Mouse (Mus musculus): Measurements from ENCODE around the gene Lhfpl2.
A peak's percentile ranks its signal among the peaks of the same experiment; 100 is the strongest.

Lhfpl2 gene

GRCm38 (mm10) chr13:94098369-94099084 lies 40.9 kb downstream of the Lhfpl2 start:
- DNase-seq: peak in 1 of 2 experiments; percentile 36

- no peak for DNase-seq
Measured at GRCm38 (mm10) chr13:94099087-94099486, 41.5 kb downstream of the Lhfpl2 start.

DNA sequence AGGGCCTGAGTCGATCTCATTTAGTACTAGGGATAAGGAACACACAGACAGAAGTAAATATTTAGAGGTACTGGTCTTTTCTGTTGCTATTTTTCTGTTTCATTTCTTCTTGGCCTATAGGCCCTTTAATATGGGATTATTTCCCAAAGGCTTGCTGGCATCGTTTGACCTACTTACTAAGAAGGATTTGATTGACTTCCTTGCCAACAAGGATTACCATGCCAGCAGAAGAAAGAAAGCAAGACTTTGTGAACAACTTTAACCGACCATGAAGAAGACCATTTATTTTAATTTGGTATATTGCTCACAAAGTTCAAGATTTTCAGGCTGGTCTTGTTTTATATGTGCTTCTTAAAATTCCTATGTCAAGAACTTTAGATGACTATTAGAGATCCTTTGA lies 42.8 kb downstream of the Lhfpl2 start:
- no peak for DNase-seq

DNA sequence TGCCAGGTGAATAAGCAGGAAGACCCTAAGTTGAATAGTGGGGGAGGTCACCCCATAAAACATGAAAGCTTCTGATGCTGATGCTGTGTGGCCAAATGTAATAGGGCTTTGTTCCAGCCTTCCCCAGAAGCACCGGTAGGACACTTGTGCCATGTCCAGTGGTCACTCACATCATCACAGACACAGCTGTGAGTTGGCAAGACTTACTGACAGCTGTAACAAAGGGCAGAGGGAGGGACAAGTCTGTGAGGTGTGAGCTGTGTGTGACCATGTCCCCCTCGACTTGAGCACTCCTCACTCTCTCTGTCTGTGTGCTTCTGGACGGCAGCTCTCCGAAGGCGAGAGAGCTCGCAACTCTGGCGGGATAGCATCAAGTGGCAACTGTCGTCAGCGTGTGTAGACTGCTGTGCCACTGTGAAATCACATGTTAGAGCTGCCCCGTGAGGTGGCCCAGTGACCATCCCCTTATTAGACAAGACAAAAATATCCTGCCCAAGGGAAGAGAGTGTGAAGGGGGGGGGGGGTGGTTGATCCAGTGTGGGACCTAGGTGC lies 43.5 kb downstream of the Lhfpl2 start:
- DNase-seq: no peak

- no peak for DNase-seq
Measured at GRCm38 (mm10) chr13:94104866-94105475, 47.4 kb downstream of the Lhfpl2 start.

GRCm38 (mm10) chr13:94106431-94106830 lies 48.8 kb downstream of the Lhfpl2 start:
- no peak for DNase-seq

GRCm38 (mm10) chr13:94106983-94107382 lies 49.4 kb downstream of the Lhfpl2 start:
- no peak for DNase-seq

DNA sequence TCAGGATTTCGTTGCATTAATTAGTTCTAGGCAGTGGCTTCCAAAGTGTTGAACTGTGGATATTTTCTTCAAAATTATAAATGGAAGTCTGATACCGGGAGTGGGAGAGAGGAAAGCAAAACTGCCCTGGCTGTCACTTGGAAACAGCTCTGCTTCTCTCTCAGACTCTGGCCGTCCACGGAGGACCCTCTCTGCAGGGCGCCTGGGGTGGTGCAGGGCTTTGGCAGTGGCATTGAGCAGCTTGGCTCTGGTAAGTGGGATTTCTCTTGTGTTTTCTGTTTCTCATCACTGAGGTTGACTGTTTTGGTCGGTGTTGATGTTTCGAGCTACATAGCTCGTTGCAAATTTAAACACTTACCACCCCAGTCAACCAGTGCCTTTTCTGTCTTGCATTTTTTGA lies 53.0 kb downstream of the Lhfpl2 start:
- no peak for DNase-seq

DNA sequence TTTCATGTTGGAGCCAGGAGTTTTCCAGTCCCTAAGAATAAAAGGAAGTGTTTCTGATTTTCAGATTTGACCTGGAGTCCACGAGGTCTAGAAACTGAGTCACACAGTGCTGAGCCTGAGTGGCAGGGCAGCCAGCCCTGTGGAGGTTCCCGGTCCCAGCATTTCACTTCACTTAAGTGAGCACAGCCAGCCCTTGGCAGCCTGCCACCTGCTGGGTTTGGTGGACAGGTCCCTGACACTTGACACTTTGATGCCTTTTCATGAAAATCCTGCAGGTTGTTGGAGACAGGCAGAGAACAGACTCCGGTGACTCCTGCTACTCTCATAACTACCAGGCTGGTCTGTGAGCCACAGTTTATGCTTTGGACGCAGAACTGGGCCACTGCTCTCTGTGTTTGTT lies 57.9 kb downstream of the Lhfpl2 start:
- DNase-seq: peak; percentile 90 to 91

- peak in 1 of 2 experiments; percentile 50 for DNase-seq
Measured at GRCm38 (mm10) chr13:94116705-94117410, 59.3 kb downstream of the Lhfpl2 start.

GRCm38 (mm10) chr13:94117522-94117921 lies 59.9 kb downstream of the Lhfpl2 start:
- DNase-seq: peak in 1 of 2 experiments; percentile 49

DNA sequence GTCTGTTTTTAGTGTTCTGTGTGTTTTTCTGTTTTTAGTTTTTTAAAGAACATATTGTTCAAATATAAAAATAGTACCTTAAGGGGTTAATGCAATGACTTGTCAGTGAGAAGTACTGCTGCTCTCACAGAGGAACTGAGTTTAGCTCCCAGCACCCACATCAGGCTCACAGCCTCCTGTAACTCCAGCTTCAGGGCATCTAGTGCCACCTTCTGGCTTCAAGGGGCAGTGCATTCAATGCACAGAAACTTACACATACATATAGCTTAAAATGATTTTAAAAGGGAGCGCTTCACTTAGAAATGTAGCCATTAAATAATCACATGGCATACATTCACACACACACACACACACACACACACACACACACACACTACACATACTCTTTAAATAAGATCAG lies 60.5 kb downstream of the Lhfpl2 start:
- no peak for DNase-seq

GRCm38 (mm10) chr13:94119309-94119708 lies 61.7 kb downstream of the Lhfpl2 start:
- no peak for DNase-seq

GRCm38 (mm10) chr13:94122703-94123592 lies 65.4 kb downstream of the Lhfpl2 start:
- no peak for DNase-seq

- DNase-seq: peak in 1 of 2 experiments; percentile 27
Measured at GRCm38 (mm10) chr13:94130394-94130793, 72.8 kb downstream of the Lhfpl2 start.

DNA sequence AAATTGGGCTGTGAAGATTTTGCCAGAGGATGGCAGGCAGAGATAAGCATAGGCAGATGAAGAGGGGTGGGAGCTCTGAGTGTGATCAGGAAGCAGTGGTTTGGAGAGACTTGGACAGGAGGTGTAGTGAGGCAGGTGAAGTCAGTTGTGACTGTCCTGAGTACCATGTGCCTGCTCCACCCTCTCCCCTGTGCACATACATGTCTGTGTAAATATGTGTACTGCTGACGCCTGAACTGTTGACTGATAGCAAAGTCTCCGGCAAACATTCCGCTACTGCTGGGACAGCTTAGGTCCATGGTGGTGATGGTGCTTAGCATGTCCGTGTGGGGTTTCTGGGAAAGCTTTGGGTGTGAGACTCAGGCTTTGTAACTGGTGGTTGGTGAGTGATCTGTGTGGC lies 73.5 kb downstream of the Lhfpl2 start:
- peak in 1 of 2 experiments; percentile 19 for DNase-seq

GRCm38 (mm10) chr13:94132187-94132995 lies 74.8 kb downstream of the Lhfpl2 start:
- peak in 1 of 2 experiments; percentile 61 for DNase-seq

DNA sequence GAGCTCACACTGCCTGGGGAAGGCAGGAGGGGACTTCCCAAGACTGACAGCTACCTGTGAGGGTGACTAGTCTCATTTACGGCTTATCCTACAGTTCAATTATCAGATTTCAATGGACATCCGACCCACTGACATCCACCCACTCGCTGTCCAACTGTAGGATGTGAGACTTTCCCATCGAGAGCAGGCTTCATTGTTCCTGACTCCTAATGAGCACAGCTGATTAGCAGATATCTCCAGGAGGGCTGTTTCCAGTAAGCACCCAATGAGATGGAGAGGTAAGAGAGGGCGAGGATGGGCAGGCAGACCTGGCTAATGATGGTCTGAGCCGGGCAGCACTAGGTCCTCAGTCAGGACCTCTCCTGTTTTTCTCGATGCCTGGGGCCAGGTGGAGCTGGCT lies 77.0 kb downstream of the Lhfpl2 start:
- no peak for DNase-seq

- no peak for DNase-seq
Measured at GRCm38 (mm10) chr13:94135180-94135579, 77.6 kb downstream of the Lhfpl2 start.

GRCm38 (mm10) chr13:94139713-94140445 lies 82.3 kb downstream of the Lhfpl2 start:
- DNase-seq: no peak

DNA sequence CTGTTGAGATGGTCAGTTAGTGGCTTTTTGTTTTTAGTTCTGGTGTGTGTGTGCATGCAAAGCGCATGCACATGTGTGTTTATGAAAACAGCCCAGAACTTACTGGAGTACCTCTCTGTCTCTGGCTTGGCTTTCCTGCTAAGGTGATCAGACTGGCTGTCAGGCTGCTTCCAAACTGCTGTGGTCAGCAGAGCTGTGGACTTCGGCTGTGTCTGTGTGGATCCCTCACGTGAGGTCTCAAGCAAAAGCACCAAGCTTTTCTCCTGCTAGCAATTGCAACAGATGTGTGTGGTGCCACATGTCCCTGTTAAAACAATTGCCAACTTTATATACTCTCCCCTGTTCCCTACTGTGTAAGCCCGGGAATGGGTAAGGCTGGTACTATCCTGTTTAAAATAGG lies 82.8 kb downstream of the Lhfpl2 start:
- DNase-seq: peak; percentile 66 to 83
